Mouse (Mus musculus): ENCODE results near the gene Wdr81. TPM values are rescaled to one million over a fixed set of nuclear protein-coding genes. Genes with fewer than 3 reads are reported as not detected.

Wdr81 gene
- polyA plus RNA-seq, 1 experiment: 52.1 TPM

- 96% methylated on average over 3 of the region's 3 CpGs for WGBS
- no peaks in the 10 kb centered on the region for H3K27me3 ChIP-seq (ENCODE audit: control insufficient read depth, insufficient read depth, low read length)
- TF ChIP-seq POLR2A (IDR thresholded peaks at IDR 0.05; ENCODE audit: control insufficient read depth, extremely low read depth, insufficient read depth, low read length, poor library complexity) (no peak), CTCF (IDR thresholded peaks at IDR 0.05; ENCODE audit: borderline replicate concordance, control insufficient read depth, extremely low read depth, insufficient read depth, low read length, poor library complexity) (no peak)
- peaks cover 5% of the 10 kb centered on the region; the same call in 1 of the 2 replicates for H3K36me3 ChIP-seq (ENCODE audit: control insufficient read depth, insufficient read depth, low read length)
- H3K4me3 ChIP-seq (ENCODE audit: control insufficient read depth, insufficient read depth, low read length): no peak overlapping the region
- DNase-seq: no peak
- H3K27ac ChIP-seq (ENCODE audit: control insufficient read depth, insufficient read depth, low read length): no peak overlapping the region
- H3K4me1 ChIP-seq (replicated peaks; ENCODE audit: control insufficient read depth, insufficient read depth, low read length): no peaks in the 10 kb centered on the region
Observed at GRCm38 (mm10) chr11:75439951-75440350, 14.6 kb downstream of the Wdr81 start.

- no peak within 1 kb of the TSS for H3K4me3 ChIP-seq (ENCODE audit: control insufficient read depth, insufficient read depth, low read length)
- no peak within 1 kb of the TSS for H3K27ac ChIP-seq (ENCODE audit: control insufficient read depth, insufficient read depth, low read length)
- no peaks in the 10 kb centered on the region for H3K4me1 ChIP-seq (replicated peaks; ENCODE audit: control insufficient read depth, insufficient read depth, low read length)
- WGBS: 92% methylated on average over 6 of the region's 6 CpGs
- no peaks in the 10 kb centered on the region for H3K27me3 ChIP-seq (ENCODE audit: control insufficient read depth, insufficient read depth, low read length)
- DNase-seq: no peak
- peaks cover 5% of the 10 kb centered on the region; the same call in 1 of the 2 replicates for H3K36me3 ChIP-seq (ENCODE audit: control insufficient read depth, insufficient read depth, low read length)
- no peak for TF ChIP-seq POLR2A (IDR thresholded peaks at IDR 0.05; ENCODE audit: control insufficient read depth, extremely low read depth, insufficient read depth, low read length, poor library complexity)
- TF ChIP-seq CTCF (IDR thresholded peaks at IDR 0.05; ENCODE audit: borderline replicate concordance, control insufficient read depth, extremely low read depth, insufficient read depth, low read length, poor library complexity): no peak
Observed at GRCm38 (mm10) chr11:75439363-75439762, 15.2 kb downstream of the Wdr81 start, which contains the start of gene Serpinf2. TSS of gene Serpinf2 (minus strand) at chr11:75439591.

GRCm38 (mm10) chr11:75438804-75439203 lies 15.7 kb downstream of the Wdr81 start:
- TF ChIP-seq CTCF (IDR thresholded peaks at IDR 0.05; ENCODE audit: borderline replicate concordance, control insufficient read depth, extremely low read depth, insufficient read depth, low read length, poor library complexity) (no peak), POLR2A (IDR thresholded peaks at IDR 0.05; ENCODE audit: control insufficient read depth, extremely low read depth, insufficient read depth, low read length, poor library complexity) (no peak)
- no peak overlapping the region for H3K27ac ChIP-seq (ENCODE audit: control insufficient read depth, insufficient read depth, low read length)
- 91% methylated on average over 3 of the region's 3 CpGs for WGBS

GRCm38 (mm10) chr11:75438194-75438593 lies 16.3 kb downstream of the Wdr81 start:
- H3K27me3 ChIP-seq (ENCODE audit: control insufficient read depth, insufficient read depth, low read length): no peaks in the 10 kb centered on the region
- H3K4me1 ChIP-seq (replicated peaks; ENCODE audit: control insufficient read depth, insufficient read depth, low read length): no peaks in the 10 kb centered on the region
- no peak overlapping the region for H3K4me3 ChIP-seq (ENCODE audit: control insufficient read depth, insufficient read depth, low read length)
- 93% methylated on average over 13 of the region's 13 CpGs for WGBS
- H3K36me3 ChIP-seq (ENCODE audit: control insufficient read depth, insufficient read depth, low read length): peaks cover 5% of the 10 kb centered on the region; the same call in 1 of the 2 replicates
- DNase-seq: no peak
- TF ChIP-seq CTCF (IDR thresholded peaks at IDR 0.05; ENCODE audit: borderline replicate concordance, control insufficient read depth, extremely low read depth, insufficient read depth, low read length, poor library complexity): no peak
- TF ChIP-seq POLR2A (IDR thresholded peaks at IDR 0.05; ENCODE audit: control insufficient read depth, extremely low read depth, insufficient read depth, low read length, poor library complexity): no peak
- H3K27ac ChIP-seq (ENCODE audit: control insufficient read depth, insufficient read depth, low read length): no peak overlapping the region

More at GRCm38 (mm10) chr11:75438804-75439203, 15.7 kb downstream of the Wdr81 start:
- H3K4me1 ChIP-seq (replicated peaks; ENCODE audit: control insufficient read depth, insufficient read depth, low read length): no peaks in the 10 kb centered on the region
- H3K4me3 ChIP-seq (ENCODE audit: control insufficient read depth, insufficient read depth, low read length): no peak overlapping the region
- DNase-seq: no peak
- peaks cover 5% of the 10 kb centered on the region; the same call in 1 of the 2 replicates for H3K36me3 ChIP-seq (ENCODE audit: control insufficient read depth, insufficient read depth, low read length)
- no peaks in the 10 kb centered on the region for H3K27me3 ChIP-seq (ENCODE audit: control insufficient read depth, insufficient read depth, low read length)

- 93% methylated on average over 5 of the region's 5 CpGs for WGBS
Observed at GRCm38 (mm10) chr11:75434138-75434537, 20.4 kb downstream of the Wdr81 start.

GRCm38 (mm10) chr11:75431307-75431706 lies 23.2 kb downstream of the Wdr81 start:
- Histone ChIP-seq H3K27ac (ENCODE audit: control insufficient read depth, insufficient read depth, low read length) (no peak overlapping the region), H3K27me3 (ENCODE audit: control insufficient read depth, insufficient read depth, low read length) (no peaks in the 10 kb centered on the region), H3K4me3 (ENCODE audit: control insufficient read depth, insufficient read depth, low read length) (no peak overlapping the region), H3K36me3 (ENCODE audit: control insufficient read depth, insufficient read depth, low read length) (no peaks in the 10 kb centered on the region), H3K4me1 (replicated peaks; ENCODE audit: control insufficient read depth, insufficient read depth, low read length) (peaks cover 12% of the 10 kb centered on the region)
- no peak for TF ChIP-seq CTCF (IDR thresholded peaks at IDR 0.05; ENCODE audit: borderline replicate concordance, control insufficient read depth, extremely low read depth, insufficient read depth, low read length, poor library complexity)
- TF ChIP-seq POLR2A (IDR thresholded peaks at IDR 0.05; ENCODE audit: control insufficient read depth, extremely low read depth, insufficient read depth, low read length, poor library complexity): no peak
- WGBS: 81% methylated on average over 11 of the region's 11 CpGs
- DNase-seq: no peak

More at GRCm38 (mm10) chr11:75434138-75434537, 20.4 kb downstream of the Wdr81 start:
- no peak for TF ChIP-seq POLR2A (IDR thresholded peaks at IDR 0.05; ENCODE audit: control insufficient read depth, extremely low read depth, insufficient read depth, low read length, poor library complexity)
- no peak for TF ChIP-seq CTCF (IDR thresholded peaks at IDR 0.05; ENCODE audit: borderline replicate concordance, control insufficient read depth, extremely low read depth, insufficient read depth, low read length, poor library complexity)
- Histone ChIP-seq H3K4me3 (ENCODE audit: control insufficient read depth, insufficient read depth, low read length) (no peak overlapping the region), H3K27ac (ENCODE audit: control insufficient read depth, insufficient read depth, low read length) (no peak overlapping the region), H3K27me3 (ENCODE audit: control insufficient read depth, insufficient read depth, low read length) (no peaks in the 10 kb centered on the region), H3K4me1 (replicated peaks; ENCODE audit: control insufficient read depth, insufficient read depth, low read length) (peaks cover 6% of the 10 kb centered on the region; the same call in 1 of the 2 replicates), H3K36me3 (ENCODE audit: control insufficient read depth, insufficient read depth, low read length) (no peaks in the 10 kb centered on the region)
- DNase-seq: no peak

All from thymus, adult 2 months (tissue).